Mouse (Mus musculus): ENCODE data around the gene Khsrp. TPM values are rescaled to one million over a fixed set of nuclear protein-coding genes. Genes with fewer than 3 reads are reported as not detected.
A peak's percentile ranks its signal among the peaks of the same experiment; 100 is the strongest.

Gene Khsrp
- total and polyA plus RNA-seq, 3 experiments = 89.3 to 157 (median 125) TPM

- 0 out of 2 replicates have a peak, but pooled peaks have one; percentile 33 for TF ChIP-seq ETS1 (IDR thresholded peaks at IDR 0.05; ENCODE audit: low read depth, low read length)
- TF ChIP-seq GABPA (IDR thresholded peaks at IDR 0.05; ENCODE audit: low read depth, low read length) = no peak
Observed at GRCm38 (mm10) chr17:56990115-56990746, 41.1 kb downstream of the Khsrp start, which contains the start of gene Clpp (continued).

- DNase-seq (ENCODE audit: low read depth, low spot score) = peak; percentile 92
- peaks cover 17% of the 10 kb centered on the region for H3K79me2 ChIP-seq (ENCODE audit: control insufficient read depth, insufficient read depth, low read length, poor library complexity)
- TF ChIP-seq EP300 (IDR thresholded peaks at IDR 0.05; ENCODE audit: low read depth in 1 of 2, low read length in 2 of 2) (peak; percentile 9 to 13; a peak in 1 of 4 replicates), POLR2AphosphoS5 (IDR thresholded peaks at IDR 0.05; ENCODE audit: borderline replicate concordance, low read depth, low read length) (no peak), POLR2A (IDR thresholded peaks at IDR 0.05; ENCODE audit: control insufficient read depth in 1 of 2, insufficient read depth in 1 of 2, low read depth in 1 of 2, low read length in 2 of 2, poor library complexity in 1 of 2) (peak in 1 of 2 experiments; percentile 9; a peak in 1 of 4 replicates), GATA1 (IDR thresholded peaks at IDR 0.05; ENCODE audit: low read depth, low read length) (no peak), MYC (IDR thresholded peaks at IDR 0.05; ENCODE audit: low read depth, low read length) (peak; percentile 98), NRF1 (IDR thresholded peaks at IDR 0.05; ENCODE audit: insufficient read depth, low read depth, low read length, poor library complexity, severe bottlenecking) (0 out of 2 replicates have a peak, but pooled peaks have one; percentile 9), MAX (IDR thresholded peaks at IDR 0.05; ENCODE audit: low read length) (peak; percentile 94), MAZ (IDR thresholded peaks at IDR 0.05; ENCODE audit: low read depth, low read length) (peak; percentile 31; the same call in 1 of the 2 replicates), MYB (IDR thresholded peaks at IDR 0.05; ENCODE audit: low read depth, low read length) (no peak), SMC3 (IDR thresholded peaks at IDR 0.05; ENCODE audit: low read depth, low read length) (no peak; the same call in 1 of the 2 replicates), NELFE (IDR thresholded peaks at IDR 0.05; ENCODE audit: low read depth, low read length) (no peak), USF2 (IDR thresholded peaks at IDR 0.05; ENCODE audit: borderline replicate concordance in 1 of 2, insufficient read depth in 1 of 2, low read depth in 1 of 2, low read length in 2 of 2) (0 out of 4 replicates have a peak, but pooled peaks of 1 of the 2 experiments have one; percentile 3), MXI1 (IDR thresholded peaks at IDR 0.05; ENCODE audit: low read depth, low read length) (peak; percentile 98), BHLHE40 (IDR thresholded peaks at IDR 0.05; ENCODE audit: borderline replicate concordance, low read depth, low read length) (peak; percentile 30; the same call in 1 of the 2 replicates)
Observed at GRCm38 (mm10) chr17:56989467-56990114, 41.7 kb downstream of the Khsrp start.

More at GRCm38 (mm10) chr17:56989467-56990114, 41.7 kb downstream of the Khsrp start:
- Histone ChIP-seq H3K4me1 (ENCODE audit: control insufficient read depth in 1 of 2, insufficient read depth in 2 of 2, low read length in 2 of 2) (peaks cover 0 to 11% of the 10 kb centered on the region in 2 experiments; a peak in 2 of 4 replicates), H3K4me3 (ENCODE audit: control insufficient read depth in 1 of 2, insufficient read depth in 1 of 2, low read depth in 2 of 2, low read length in 2 of 2) (peak overlapping the region; percentile 72 to 86), H3K27ac (ENCODE audit: control insufficient read depth, low read depth, low read length) (peak overlapping the region; percentile 61), H3K27me3 (ENCODE audit: control insufficient read depth in 1 of 2, insufficient read depth in 2 of 2, low read length in 2 of 2) (no peaks in the 10 kb centered on the region), H3K9ac (ENCODE audit: control insufficient read depth, low read depth, low read length, poor library complexity, severe bottlenecking) (peak overlapping the region; percentile 78), H3K9me3 (replicated peaks; ENCODE audit: insufficient read depth, low read length) (no peaks in the 10 kb centered on the region), H3K36me3 (ENCODE audit: control insufficient read depth in 1 of 2, insufficient read depth in 2 of 2, low read length in 2 of 2) (peaks cover 0 to 8% of the 10 kb centered on the region in 2 experiments; a peak in 3 of 4 replicates)
